Mouse (Mus musculus) heart, embryonic 11.5 days (tissue): ENCODE measurements around the gene Rap2a. TPM values are rescaled to one million over a fixed set of nuclear protein-coding genes. Genes with fewer than 3 reads are reported as not detected.

ENCODE experiments used
- ATAC-seq: fragments of 200-750 bp; cut with Nextera tagmentation; replicated peaks from 2 replicates; pipeline ENCODE4 v1.8.0; 2017; ENCODE audit warnings: moderate library complexity; ENCODE audit not compliant: insufficient number of reproducible peaks, low FRiP score, low TSS enrichment
- H3K27ac ChIP-seq: fragments of 300-500 bp; sonication (generic); 2 replicates; pipeline ENCODE4 v1.5.1; 2014; ENCODE audit warnings: mild to moderate bottlenecking, low read depth, low read length
- H3K27me3 ChIP-seq: fragments of 300-500 bp; sonication (generic); 2 replicates; pipeline ENCODE4 v1.6.1; 2014; ENCODE audit warnings: mild to moderate bottlenecking, low read length, mixed read lengths; ENCODE audit not compliant: control insufficient read depth, insufficient read depth
- H3K36me3 ChIP-seq: fragments of 300-500 bp; sonication (generic); 2 replicates; pipeline ENCODE4 v1.6.1; 2014; ENCODE audit warnings: mild to moderate bottlenecking, low read length, moderate library complexity, mixed read lengths; ENCODE audit not compliant: control insufficient read depth, insufficient read depth
- H3K4me1 ChIP-seq: fragments of 300-500 bp; sonication (generic); 2 replicates; pipeline ENCODE4 v1.6.1; 2014; ENCODE audit warnings: low read length; ENCODE audit not compliant: control insufficient read depth, insufficient read depth
- H3K4me2 ChIP-seq: fragments of 300-500 bp; sonication (generic); 2 replicates; pipeline ENCODE4 v1.6.1; 2014; ENCODE audit warnings: mild to moderate bottlenecking, moderate library complexity
- H3K4me3 ChIP-seq: fragments of 300-500 bp; sonication (generic); 2 replicates; pipeline ENCODE4 v1.5.1; 2014; ENCODE audit warnings: low read depth, low read length
- H3K9ac ChIP-seq: fragments of 300-500 bp; sonication (generic); 2 replicates; pipeline ENCODE4 v1.6.1; 2014; ENCODE audit warnings: mild to moderate bottlenecking, low read depth, low read length, moderate library complexity
- H3K9me3 ChIP-seq: fragments of 300-500 bp; sonication (generic); replicated peaks from 2 replicates; pipeline ENCODE4 v1.6.1; 2016; ENCODE audit warnings: low read length; ENCODE audit not compliant: control insufficient read depth
- WGBS: fragments of 180-500 bp; shearing (Covaris S2); extraction: QIAGEN DNeasy Blood & Tissue Kit; methylation state at CpG from one replicate; pipeline ENCODE4 v1.1.7; 2014; ENCODE audit not compliant: insufficient replicate concordance; 5-methylcytosine and 5-hydroxymethylcytosine counted together
- polyA plus RNA-seq: library from polyadenylated mRNA; unstranded; fragments of >200 nt; fragmentation: Nextera tagmentation; extraction: Ambion mirVana; gene quantifications from 2 replicates; pipeline ENCODE4 v1.2.1, GENCODE M21; 2014

The Rap2a gene
- polyA plus RNA-seq, 1 experiment from 2014 or later, result 13.8 TPM

GRCm38 (mm10) chr14:120539128-120539527 is 60.9 kb downstream of the Rap2a start:
- H3K4me3 ChIP-seq, result no peak overlapping the region
- no peaks in the 10 kb centered on the region for H3K9me3 ChIP-seq
- H3K9ac ChIP-seq, result no peak overlapping the region
- 82% methylated on average over 2 of the region's 2 CpGs for WGBS
- H3K4me2 ChIP-seq, result no peak overlapping the region
- no peak for ATAC-seq
- no peaks in the 10 kb centered on the region for H3K36me3 ChIP-seq
- no peaks in the 10 kb centered on the region for H3K4me1 ChIP-seq
- no peaks in the 10 kb centered on the region for H3K27me3 ChIP-seq
- no peak overlapping the region for H3K27ac ChIP-seq

- ATAC-seq, result no peak
- H3K27ac ChIP-seq, result no peak overlapping the region
- H3K4me1 ChIP-seq, result no peaks in the 10 kb centered on the region
- H3K4me2 ChIP-seq, result no peak overlapping the region
- H3K9ac ChIP-seq, result no peak overlapping the region
- no peaks in the 10 kb centered on the region for H3K36me3 ChIP-seq
- H3K9me3 ChIP-seq, result no peaks in the 10 kb centered on the region
- H3K4me3 ChIP-seq, result no peak overlapping the region
- H3K27me3 ChIP-seq, result no peaks in the 10 kb centered on the region
- 64% methylated on average over 3 of the region's 3 CpGs for WGBS
Measured at GRCm38 (mm10) chr14:120539626-120540025, 61.4 kb downstream of the Rap2a start.

GRCm38 (mm10) chr14:120542445-120542844 is 64.2 kb downstream of the Rap2a start:
- H3K27ac ChIP-seq, result no peak overlapping the region
- H3K4me1 ChIP-seq, result no peaks in the 10 kb centered on the region
- 57% methylated on average over 8 of the region's 8 CpGs for WGBS
- no peaks in the 10 kb centered on the region for H3K9me3 ChIP-seq
- H3K27me3 ChIP-seq, result no peaks in the 10 kb centered on the region
- no peak overlapping the region for H3K4me2 ChIP-seq
- ATAC-seq, result no peak
- H3K4me3 ChIP-seq, result no peak overlapping the region
- no peaks in the 10 kb centered on the region for H3K36me3 ChIP-seq
- no peak overlapping the region for H3K9ac ChIP-seq

GRCm38 (mm10) chr14:120542976-120543375 is 64.7 kb downstream of the Rap2a start:
- no peak for ATAC-seq
- Histone ChIP-seq H3K9me3 (no peaks in the 10 kb centered on the region), H3K27me3 (no peaks in the 10 kb centered on the region), H3K4me2 (no peak overlapping the region), H3K4me3 (no peak overlapping the region), H3K4me1 (no peaks in the 10 kb centered on the region), H3K27ac (no peak overlapping the region), H3K36me3 (no peaks in the 10 kb centered on the region), H3K9ac (no peak overlapping the region)
- 65% methylated on average over 3 of the region's 3 CpGs for WGBS

- 80% methylated on average over 6 of the region's 6 CpGs for WGBS
- Histone ChIP-seq H3K36me3 (no peaks in the 10 kb centered on the region), H3K4me3 (no peak overlapping the region), H3K9ac (no peak overlapping the region), H3K4me2 (no peak overlapping the region), H3K27me3 (no peaks in the 10 kb centered on the region), H3K27ac (no peak overlapping the region), H3K9me3 (no peaks in the 10 kb centered on the region), H3K4me1 (no peaks in the 10 kb centered on the region)
- ATAC-seq, result no peak
Measured at GRCm38 (mm10) chr14:120543846-120544245, 65.6 kb downstream of the Rap2a start.

GRCm38 (mm10) chr14:120544495-120544894 is 66.3 kb downstream of the Rap2a start:
- Histone ChIP-seq H3K27me3 (no peaks in the 10 kb centered on the region), H3K4me2 (no peak overlapping the region)
- 64% methylated on average over 6 of the region's 6 CpGs for WGBS

GRCm38 (mm10) chr14:120544946-120545345 is 66.7 kb downstream of the Rap2a start:
- 67% methylated on average over 2 of the region's 2 CpGs for WGBS
- Histone ChIP-seq H3K4me1 (no peaks in the 10 kb centered on the region), H3K27me3 (no peaks in the 10 kb centered on the region), H3K4me2 (no peak overlapping the region), H3K4me3 (no peak overlapping the region), H3K36me3 (no peaks in the 10 kb centered on the region), H3K27ac (no peak overlapping the region), H3K9ac (no peak overlapping the region), H3K9me3 (no peaks in the 10 kb centered on the region)
- no peak for ATAC-seq

More at GRCm38 (mm10) chr14:120544495-120544894, 66.3 kb downstream of the Rap2a start:
- H3K9me3 ChIP-seq, result no peaks in the 10 kb centered on the region
- no peak; the same call in 1 of the 2 replicates for ATAC-seq
- no peaks in the 10 kb centered on the region for H3K36me3 ChIP-seq
- H3K4me3 ChIP-seq, result no peak overlapping the region
- 0 out of 2 replicates have a peak overlapping the region, but pooled peaks have one; percentile 29 for H3K27ac ChIP-seq
- H3K4me1 ChIP-seq, result no peaks in the 10 kb centered on the region
- no peak overlapping the region for H3K9ac ChIP-seq

Other genes with a start within 250 kb of the Rap2a start
- 107 and 126 TPM in 2 replicates for gene Mbnl2, start 202.8 kb upstream of the Rap2a start, polyA plus RNA-seq